Mouse (Mus musculus): ENCODE measurements at regions not wholly inside any gene's neighbourhood (a gene's known extent, or its start where the extent isn't known, plus 50 kb on each side); places are given as distances from the start of the nearest gene placed in this dataset.

DNA sequence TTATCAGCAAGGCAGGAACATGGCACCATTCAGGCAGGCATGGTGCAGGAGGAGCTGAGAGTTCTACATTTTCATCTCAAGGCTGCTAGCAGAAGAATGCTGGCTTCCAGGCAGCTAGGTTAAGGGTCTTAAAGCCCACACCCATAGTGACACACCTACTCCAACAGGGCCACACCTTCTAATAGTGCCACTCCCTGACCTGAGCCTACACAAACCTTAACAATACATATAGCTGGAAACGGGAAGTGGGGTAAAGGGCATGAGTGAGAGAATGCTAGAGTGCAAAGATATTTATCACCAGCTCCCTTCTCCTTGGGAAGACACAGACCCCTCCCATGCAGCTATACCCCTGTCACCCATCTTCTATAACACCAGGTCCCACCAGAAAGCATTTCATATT is 230.6 kb downstream of the Irx1 start:
- WGBS = 79% methylated on average over 1 of the region's 1 CpGs
- no peak overlapping the region for H3K4me3 ChIP-seq
- H3K27ac ChIP-seq = no peak overlapping the region
- H3K9ac ChIP-seq = no peak overlapping the region
- ATAC-seq (replicated peaks; ENCODE audit: insufficient number of reproducible peaks, insufficient read depth, low FRiP score, low read depth) = no peak
- H3K36me3 ChIP-seq = no peaks in the 10 kb centered on the region
- H3K4me2 ChIP-seq = no peak overlapping the region
- H3K4me1 ChIP-seq (replicated peaks) = no peaks in the 10 kb centered on the region
- no peaks in the 10 kb centered on the region for H3K9me3 ChIP-seq (replicated peaks)
- H3K27me3 ChIP-seq = no peaks in the 10 kb centered on the region

DNA sequence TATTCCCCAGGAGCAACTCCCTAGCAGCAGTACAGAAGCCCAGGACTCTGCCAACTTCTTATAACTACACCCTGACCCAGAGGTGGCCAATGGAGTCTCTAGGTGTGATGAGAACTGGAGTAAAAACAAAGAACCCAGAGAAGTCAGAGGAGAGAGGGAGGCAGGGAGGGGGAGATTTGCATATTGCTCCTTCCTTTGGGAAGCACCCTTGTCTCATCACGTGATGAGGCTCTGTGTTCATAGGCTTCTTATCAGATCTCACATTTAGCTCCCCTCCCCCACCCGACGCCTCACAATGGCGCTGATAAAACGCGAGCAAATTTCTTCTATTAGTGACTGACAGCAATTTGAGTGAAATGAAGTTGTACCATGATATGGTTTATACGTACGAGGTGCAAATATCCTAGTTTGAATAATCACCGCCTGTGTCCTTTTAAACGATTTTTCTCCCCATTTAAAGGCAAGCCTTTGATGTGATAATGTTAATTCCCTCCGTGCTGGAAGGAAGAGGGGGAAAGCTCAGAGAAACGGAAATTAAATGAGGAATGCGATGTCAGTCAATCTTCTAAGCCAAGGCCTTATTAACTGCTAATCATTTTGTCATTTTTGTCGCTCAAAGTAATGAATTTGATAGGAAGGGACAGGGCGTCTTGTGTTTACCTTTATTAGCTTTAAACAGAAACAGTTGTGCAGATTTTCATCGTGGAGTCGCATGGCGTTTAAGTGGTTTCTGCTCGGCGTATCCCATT is 273.3 kb downstream of the Irx1 start:
- 32% methylated on average over 20 of the region's 20 CpGs for WGBS
- H3K4me2 ChIP-seq = no peak overlapping the region
- H3K9ac ChIP-seq = no peak overlapping the region
- no peak overlapping the region for H3K27ac ChIP-seq
- H3K27me3 ChIP-seq = no peaks in the 10 kb centered on the region; the same call in 1 of the 2 replicates
- ATAC-seq (replicated peaks; ENCODE audit: insufficient number of reproducible peaks, insufficient read depth, low FRiP score, low read depth) = no peak
- no peak overlapping the region for H3K4me3 ChIP-seq
- no peaks in the 10 kb centered on the region for H3K4me1 ChIP-seq (replicated peaks)
- no peaks in the 10 kb centered on the region for H3K9me3 ChIP-seq (replicated peaks)
- H3K36me3 ChIP-seq = no peaks in the 10 kb centered on the region

DNA sequence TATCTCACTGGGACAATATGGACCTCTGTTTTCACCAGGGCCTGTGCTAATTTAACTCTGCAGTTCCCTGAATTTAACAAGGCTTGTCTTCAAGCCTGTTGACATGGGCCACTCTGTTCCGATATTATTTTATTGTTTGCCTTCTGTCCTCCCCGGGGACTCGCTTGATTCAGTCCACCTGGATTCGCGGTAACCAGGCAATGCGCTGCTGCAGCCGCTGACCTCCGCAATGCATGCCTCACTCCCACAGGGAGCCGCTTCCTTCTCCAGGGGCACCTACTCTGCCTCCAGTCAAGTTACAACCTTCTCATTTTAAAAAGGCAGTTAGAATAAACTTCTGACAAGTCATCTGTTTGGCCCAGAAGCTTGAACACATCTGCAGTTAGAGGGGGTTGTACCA is 274.3 kb downstream of the Irx1 start:
- no peak for ATAC-seq (replicated peaks; ENCODE audit: insufficient number of reproducible peaks, insufficient read depth, low FRiP score, low read depth)
- H3K9me3 ChIP-seq (replicated peaks) = no peaks in the 10 kb centered on the region

DNA sequence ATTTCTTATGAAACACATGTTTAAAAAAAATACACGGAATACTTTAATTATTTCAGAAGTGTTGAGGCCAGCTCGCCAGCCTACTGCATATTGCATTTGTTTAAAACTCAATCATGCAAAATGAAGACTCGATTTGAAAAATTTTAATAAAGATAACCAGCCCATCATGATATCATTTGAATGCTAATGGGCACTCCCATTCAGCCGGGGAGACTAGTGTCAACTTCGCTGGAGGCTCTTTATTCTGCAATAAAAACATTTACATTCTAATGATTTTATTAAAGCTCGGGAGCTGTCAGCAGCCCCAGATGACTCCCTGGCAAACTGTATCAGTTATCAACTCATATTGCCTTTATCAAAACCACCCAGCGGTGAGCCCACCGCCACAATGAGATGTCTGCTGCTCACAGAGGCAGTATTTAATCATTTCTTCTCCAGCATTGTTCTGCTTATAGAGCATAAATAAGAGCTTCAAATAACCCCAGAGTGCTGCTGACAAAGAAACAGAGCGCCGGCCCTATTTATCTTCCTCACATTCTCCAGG is 287.4 kb downstream of the Irx1 start:
- ATAC-seq (replicated peaks; ENCODE audit: insufficient number of reproducible peaks, insufficient read depth, low FRiP score, low read depth) = no peak
- Histone ChIP-seq H3K4me2 (no peak overlapping the region), H3K9ac (no peak overlapping the region), H3K9me3 (replicated peaks) (no peaks in the 10 kb centered on the region), H3K4me3 (no peak overlapping the region), H3K4me1 (replicated peaks) (no peaks in the 10 kb centered on the region), H3K27me3 (no peaks in the 10 kb centered on the region), H3K36me3 (no peaks in the 10 kb centered on the region), H3K27ac (no peak overlapping the region)
- WGBS = 72% methylated on average over 10 of the region's 10 CpGs

More for the DNA sequence above, 274.3 kb downstream of the Irx1 start:
- H3K9ac ChIP-seq = no peak overlapping the region
- H3K27ac ChIP-seq = no peak overlapping the region
- H3K4me1 ChIP-seq (replicated peaks) = no peaks in the 10 kb centered on the region
- H3K27me3 ChIP-seq = no peaks in the 10 kb centered on the region; the same call in 1 of the 2 replicates
- H3K36me3 ChIP-seq = no peaks in the 10 kb centered on the region
- no peak overlapping the region for H3K4me3 ChIP-seq
- H3K4me2 ChIP-seq = no peak overlapping the region
- 58% methylated on average over 9 of the region's 9 CpGs for WGBS

DNA sequence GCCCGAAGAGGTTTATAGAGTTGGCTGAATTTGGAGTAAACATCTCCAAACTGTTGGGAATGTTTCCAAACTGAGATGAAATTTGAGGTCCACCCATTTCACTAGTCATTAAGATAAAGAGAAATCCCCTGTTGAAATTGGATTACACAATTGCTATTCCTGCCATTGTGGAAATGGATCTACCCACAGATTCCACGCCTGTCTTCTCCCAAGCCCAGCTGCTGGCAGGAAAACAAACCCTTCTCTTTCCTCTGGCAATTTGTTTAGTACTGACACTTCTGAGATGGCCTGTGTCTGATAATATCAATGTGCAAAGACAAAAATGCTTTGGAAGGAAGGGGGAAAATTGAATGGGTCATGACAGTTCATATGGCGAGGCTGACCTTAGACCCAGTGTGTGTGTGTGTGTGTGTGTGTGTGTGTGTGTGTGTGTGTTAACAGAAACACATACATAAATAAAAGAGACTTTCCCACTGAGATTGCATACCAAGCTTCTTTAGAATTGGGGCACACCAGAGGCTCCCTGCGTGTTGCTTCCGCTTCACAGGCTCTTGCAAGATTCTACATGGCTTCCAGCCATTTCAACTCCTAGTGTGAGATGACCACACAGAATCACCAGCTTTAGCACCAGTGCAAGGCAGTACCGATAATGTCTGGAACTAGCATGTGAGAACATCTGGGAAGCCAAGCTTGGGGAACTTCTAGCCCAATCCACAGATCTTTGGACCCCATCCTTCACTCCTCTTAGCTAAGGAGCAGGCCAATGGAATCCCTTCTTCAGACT is 293.4 kb downstream of the Irx1 start:
- H3K27me3 ChIP-seq = no peaks in the 10 kb centered on the region
- no peaks in the 10 kb centered on the region for H3K9me3 ChIP-seq (replicated peaks)
- no peak overlapping the region for H3K27ac ChIP-seq
- no peak overlapping the region for H3K4me3 ChIP-seq
- H3K36me3 ChIP-seq = no peaks in the 10 kb centered on the region
- no peaks in the 10 kb centered on the region for H3K4me1 ChIP-seq (replicated peaks)
- no peak overlapping the region for H3K9ac ChIP-seq
- 71% methylated on average over 6 of the region's 6 CpGs for WGBS
- H3K4me2 ChIP-seq = no peak overlapping the region
- no peak for ATAC-seq (replicated peaks; ENCODE audit: insufficient number of reproducible peaks, insufficient read depth, low FRiP score, low read depth)

DNA sequence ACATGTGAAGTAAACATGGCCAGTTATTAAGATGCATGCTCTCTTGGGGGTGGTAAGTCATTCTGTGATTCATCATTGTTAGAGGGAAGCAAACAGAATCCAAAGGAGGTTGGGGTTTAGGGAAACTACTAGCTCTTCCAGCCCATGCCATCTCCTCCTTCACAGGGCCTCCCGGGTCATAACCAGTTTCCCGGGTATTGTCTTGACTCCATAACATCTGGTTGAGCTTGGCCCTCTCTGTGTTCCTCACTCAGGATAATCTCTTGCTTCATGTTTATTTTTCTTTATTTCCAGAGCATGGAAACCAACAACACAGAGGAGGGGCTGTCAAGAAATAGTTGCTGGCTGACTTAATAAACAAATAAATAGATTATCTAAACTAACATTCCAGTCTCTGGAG is 295.3 kb downstream of the Irx1 start:
- no peak for ATAC-seq (replicated peaks; ENCODE audit: insufficient number of reproducible peaks, insufficient read depth, low FRiP score, low read depth)
- H3K9ac ChIP-seq = no peak overlapping the region
- H3K27me3 ChIP-seq = no peaks in the 10 kb centered on the region
- H3K27ac ChIP-seq = no peak overlapping the region
- no peaks in the 10 kb centered on the region for H3K4me1 ChIP-seq (replicated peaks)
- 57% methylated on average over 2 of the region's 2 CpGs for WGBS
- H3K9me3 ChIP-seq (replicated peaks) = no peaks in the 10 kb centered on the region
- no peaks in the 10 kb centered on the region for H3K36me3 ChIP-seq
- no peak overlapping the region for H3K4me3 ChIP-seq
- no peak overlapping the region for H3K4me2 ChIP-seq

DNA sequence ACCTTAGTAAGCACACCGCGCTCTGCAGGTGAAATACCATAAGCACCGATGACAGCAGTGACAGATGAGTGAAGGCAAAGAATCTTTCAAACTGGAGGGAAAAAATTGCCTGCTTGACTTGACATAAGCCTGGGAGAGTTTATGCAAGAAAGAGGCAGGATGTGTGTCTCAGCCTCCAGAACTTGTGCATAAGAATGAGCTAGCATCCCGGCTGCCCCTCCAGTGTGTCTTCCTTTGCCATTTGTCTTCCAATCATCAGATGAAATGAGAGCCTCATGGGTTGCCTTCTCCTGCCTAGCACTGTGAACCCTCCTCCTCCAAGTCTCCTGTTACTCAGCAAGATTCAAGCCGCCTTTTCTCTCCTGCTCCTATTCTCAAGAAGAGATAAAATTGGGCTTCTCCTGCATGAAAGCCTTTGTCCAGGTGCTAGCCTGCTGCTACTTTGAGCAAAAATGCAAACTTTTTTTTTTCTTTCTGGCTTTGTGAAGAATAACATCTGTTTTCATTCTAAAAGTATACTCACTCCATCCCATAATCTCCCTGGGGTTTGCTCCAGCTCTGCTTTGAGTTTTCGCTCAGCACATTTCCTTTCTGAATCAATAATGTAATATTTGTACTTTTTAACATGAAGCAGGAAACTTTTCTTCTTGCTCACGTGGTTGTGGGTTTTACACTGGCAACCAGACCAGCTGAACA is 298.2 kb downstream of the Irx1 start:
- ATAC-seq (replicated peaks; ENCODE audit: insufficient number of reproducible peaks, insufficient read depth, low FRiP score, low read depth) = no peak
- Histone ChIP-seq H3K27ac (no peak overlapping the region), H3K27me3 (no peaks in the 10 kb centered on the region), H3K9ac (no peak overlapping the region), H3K4me1 (replicated peaks) (no peaks in the 10 kb centered on the region), H3K4me2 (no peak overlapping the region), H3K36me3 (no peaks in the 10 kb centered on the region), H3K4me3 (no peak overlapping the region), H3K9me3 (replicated peaks) (no peaks in the 10 kb centered on the region)
- WGBS = 58% methylated on average over 7 of the region's 7 CpGs

DNA sequence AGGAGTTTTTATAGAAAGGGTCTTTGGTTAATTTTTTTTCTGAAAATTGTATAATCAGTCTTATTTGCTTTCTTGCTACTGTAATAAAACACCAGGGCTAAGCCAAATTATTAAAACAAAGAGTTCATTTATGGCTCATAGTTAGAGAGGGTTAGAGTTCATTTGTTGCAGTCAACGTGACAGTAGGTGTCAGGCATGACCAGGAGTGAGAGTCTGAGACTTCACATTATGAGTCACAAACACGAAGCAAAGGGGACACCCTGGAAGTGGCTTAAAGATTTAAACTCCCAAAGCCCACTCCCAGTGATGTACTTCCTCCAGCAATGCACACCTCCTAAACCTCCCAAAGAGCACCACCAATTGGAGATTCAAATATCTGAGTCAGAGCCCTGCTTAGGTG is 305.6 kb downstream of the Irx1 start:
- no peak for ATAC-seq (replicated peaks; ENCODE audit: insufficient number of reproducible peaks, insufficient read depth, low FRiP score, low read depth)
- no peaks in the 10 kb centered on the region for H3K27me3 ChIP-seq
- 55% methylated on average over 2 of the region's 2 CpGs for WGBS
- H3K4me1 ChIP-seq (replicated peaks) = no peaks in the 10 kb centered on the region
- no peak overlapping the region for H3K9ac ChIP-seq
- no peaks in the 10 kb centered on the region for H3K36me3 ChIP-seq
- H3K27ac ChIP-seq = no peak overlapping the region
- H3K4me3 ChIP-seq = no peak overlapping the region
- no peaks in the 10 kb centered on the region for H3K9me3 ChIP-seq (replicated peaks)
- no peak overlapping the region for H3K4me2 ChIP-seq

DNA sequence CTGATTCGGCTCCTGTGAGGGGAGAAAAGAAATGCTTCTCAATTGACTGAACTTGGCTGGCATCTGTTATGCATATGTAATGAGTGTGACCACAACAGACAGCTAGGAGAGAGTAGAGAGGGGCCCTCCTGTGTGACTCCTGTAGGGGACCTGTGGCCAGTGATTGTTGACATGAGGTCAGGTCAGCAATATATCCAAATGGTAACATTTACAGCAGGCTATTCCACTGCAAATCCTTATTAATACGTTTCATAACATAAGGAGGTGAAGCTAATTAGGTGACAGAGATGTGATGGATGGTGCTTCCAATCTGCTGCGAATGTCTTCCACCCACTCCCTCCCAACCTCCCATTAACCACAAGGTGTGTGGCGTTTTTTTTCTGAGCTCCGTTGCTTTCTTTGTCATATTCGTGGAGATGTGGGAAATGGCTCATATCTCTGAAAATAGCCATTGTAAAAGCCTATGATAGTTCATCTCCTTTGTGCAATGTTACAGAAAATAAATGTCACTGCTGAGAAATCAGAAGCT is 309.5 kb downstream of the Irx1 start:
- no peak overlapping the region for H3K4me3 ChIP-seq
- H3K4me1 ChIP-seq (replicated peaks) = no peaks in the 10 kb centered on the region
- H3K9ac ChIP-seq = no peak overlapping the region
- ATAC-seq (replicated peaks; ENCODE audit: insufficient number of reproducible peaks, insufficient read depth, low FRiP score, low read depth) = no peak
- no peaks in the 10 kb centered on the region for H3K27me3 ChIP-seq
- H3K9me3 ChIP-seq (replicated peaks) = no peaks in the 10 kb centered on the region
- H3K4me2 ChIP-seq = no peak overlapping the region
- no peak overlapping the region for H3K27ac ChIP-seq
- 63% methylated on average over 6 of the region's 6 CpGs for WGBS
- H3K36me3 ChIP-seq = no peaks in the 10 kb centered on the region

DNA sequence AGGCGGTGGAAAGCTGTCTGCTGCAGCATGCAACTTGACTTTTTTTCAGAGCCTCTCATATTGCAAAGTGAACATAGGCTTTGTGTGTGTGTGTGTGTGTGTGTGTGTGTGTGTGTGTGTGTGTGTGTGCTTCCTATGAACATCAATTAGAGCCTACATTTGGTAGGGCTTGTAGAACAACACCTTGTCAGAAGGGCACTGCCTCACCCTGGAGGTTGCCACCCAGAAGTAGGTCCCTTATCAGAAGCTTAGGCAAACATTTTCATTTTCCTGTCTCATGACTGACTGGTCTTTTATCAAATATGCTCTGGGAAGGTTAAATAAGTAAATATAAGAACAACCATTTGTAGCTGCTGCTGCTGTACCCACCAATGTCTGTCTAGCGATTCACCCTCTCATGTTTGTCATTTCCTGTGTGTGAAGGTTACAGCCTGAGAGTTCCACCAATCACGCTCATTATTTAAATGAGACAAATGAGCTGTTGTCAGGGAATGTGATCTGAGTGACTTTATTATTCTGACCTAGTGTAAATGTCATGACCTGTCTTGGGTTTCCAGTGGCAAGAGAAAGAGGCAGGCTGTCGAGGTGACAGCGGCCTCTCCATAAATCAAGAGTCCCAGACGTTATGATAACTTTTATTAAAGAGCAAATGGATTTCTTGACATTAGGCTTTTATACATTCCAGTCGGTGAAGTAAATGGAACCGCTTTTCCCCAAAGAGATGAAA is 310.1 kb downstream of the Irx1 start:
- H3K4me2 ChIP-seq = no peak overlapping the region
- no peaks in the 10 kb centered on the region for H3K27me3 ChIP-seq
- no peak overlapping the region for H3K4me3 ChIP-seq
- H3K9ac ChIP-seq = no peak overlapping the region
- H3K27ac ChIP-seq = no peak overlapping the region
- WGBS = 57% methylated on average over 8 of the region's 8 CpGs
- no peaks in the 10 kb centered on the region for H3K4me1 ChIP-seq (replicated peaks)
- H3K9me3 ChIP-seq (replicated peaks) = no peaks in the 10 kb centered on the region
- H3K36me3 ChIP-seq = no peaks in the 10 kb centered on the region
- ATAC-seq (replicated peaks; ENCODE audit: insufficient number of reproducible peaks, insufficient read depth, low FRiP score, low read depth) = no peak

DNA sequence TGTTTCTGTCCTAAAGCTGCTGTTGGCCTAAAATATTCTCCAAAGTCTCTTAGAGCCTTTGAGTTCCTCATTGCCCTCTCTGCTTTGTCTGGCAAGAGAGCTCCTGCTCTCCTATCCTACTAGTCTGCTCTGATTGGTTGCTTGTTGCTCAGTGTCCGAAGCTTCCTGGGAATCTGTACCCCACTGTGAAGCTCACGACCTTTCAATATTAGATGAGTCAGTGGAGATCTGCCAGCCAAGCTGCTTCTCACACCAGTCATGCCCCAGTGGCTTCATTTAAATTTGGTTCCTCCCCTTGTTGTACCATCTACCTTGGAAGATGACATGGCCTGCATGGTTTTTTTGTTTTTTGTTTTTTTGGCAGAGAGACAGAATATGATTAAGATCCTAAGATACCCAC is 313.6 kb downstream of the Irx1 start:
- 34% methylated on average over 2 of the region's 2 CpGs for WGBS
- H3K4me3 ChIP-seq = no peak overlapping the region
- no peak for ATAC-seq (replicated peaks; ENCODE audit: insufficient number of reproducible peaks, insufficient read depth, low FRiP score, low read depth)
- no peaks in the 10 kb centered on the region for H3K9me3 ChIP-seq (replicated peaks)
- H3K27me3 ChIP-seq = no peaks in the 10 kb centered on the region
- H3K27ac ChIP-seq = no peak overlapping the region
- no peaks in the 10 kb centered on the region for H3K36me3 ChIP-seq
- H3K4me1 ChIP-seq (replicated peaks) = no peaks in the 10 kb centered on the region
- no peak overlapping the region for H3K9ac ChIP-seq
- H3K4me2 ChIP-seq = no peak overlapping the region
